Comparison of ENCODE assay signal across 21 mouse cellular contexts in genomic region chr16:95208243-95208642, GRCm38 (mm10). TPM values are rescaled to one million over a fixed set of nuclear protein-coding genes. Genes with fewer than 3 reads are reported as not detected.
"Had no signal": no experiment of that assay in that cellular context is flagged by ENCODE, and none has a peak within 500 bp of the region (broad histone marks: within the 10 kb centered on the region; RNA-seq: fewer than 3 reads in every experiment).

No protein-coding gene starts in this region.

- H3K9me3 ChIP-seq: kidney, embryonic 15.5 days; limb, embryonic 12.5 days; limb, embryonic 15.5 days; midbrain, embryonic 15.5 days; neural tube, embryonic 12.5 days; neural tube, embryonic 15.5 days had no signal

- DNase-seq: kidney, adult 8-10 months; kidney, postnatal 10 days; kidney, postnatal 36 days; liver, postnatal 0 days; lung, embryonic 14.5 days; retina, postnatal 1 day; right cerebral cortex, postnatal 25 days; spleen, adult 18-20 months; thymus, adult 2 months; thymus, postnatal 14 days; thymus, postnatal 4 days had no signal

- H3K36me3 ChIP-seq: kidney, embryonic 15.5 days; limb, embryonic 12.5 days; limb, embryonic 15.5 days; midbrain, embryonic 15.5 days; neural tube, embryonic 12.5 days; neural tube, embryonic 15.5 days had no signal

- H3K4me2 ChIP-seq: kidney, embryonic 15.5 days; limb, embryonic 12.5 days; limb, embryonic 15.5 days; liver, embryonic 11.5 days; lung, embryonic 14.5 days; midbrain, embryonic 11.5 days; midbrain, embryonic 15.5 days; neural tube, embryonic 12.5 days; neural tube, embryonic 15.5 days had no signal

- H3K27ac ChIP-seq: kidney, embryonic 15.5 days; limb, embryonic 12.5 days; limb, embryonic 15.5 days; liver, embryonic 14.5 days; midbrain, embryonic 15.5 days; neural tube, embryonic 12.5 days; neural tube, embryonic 15.5 days had no signal

- H3K27me3 ChIP-seq: kidney, embryonic 15.5 days; limb, embryonic 12.5 days; limb, embryonic 15.5 days; midbrain, embryonic 15.5 days; neural tube, embryonic 12.5 days; neural tube, embryonic 15.5 days had no signal

- H3K4me1 ChIP-seq: kidney, embryonic 15.5 days; limb, embryonic 12.5 days; midbrain, embryonic 15.5 days; neural tube, embryonic 12.5 days had no signal

- H3K9ac ChIP-seq: kidney, embryonic 15.5 days; limb, embryonic 12.5 days; limb, embryonic 15.5 days; liver, embryonic 14.5 days; liver, postnatal 0 days; lung, embryonic 14.5 days; midbrain, embryonic 15.5 days; neural tube, embryonic 12.5 days; neural tube, embryonic 15.5 days had no signal

- ATAC-seq: liver, postnatal 0 days; midbrain, embryonic 15.5 days had no signal

- H3K4me3 ChIP-seq: kidney, embryonic 15.5 days; limb, embryonic 12.5 days; limb, embryonic 15.5 days; midbrain, embryonic 15.5 days; neural tube, embryonic 12.5 days; neural tube, embryonic 15.5 days had no signal

RNA-seq across cellular contexts. Expression of gene Kcnj15, which starts 49.1 kb away (rescaled TPM):
- total RNA-seq: megakaryocyte-erythroid progenitor cell, adult 5-6 weeks had no signal
